Mouse (Mus musculus): ENCODE measurements at regions not wholly inside any gene's neighbourhood (a gene's known extent, or its start where the extent isn't known, plus 50 kb on each side); places are given as distances from the start of the nearest gene placed in this dataset.

DNA sequence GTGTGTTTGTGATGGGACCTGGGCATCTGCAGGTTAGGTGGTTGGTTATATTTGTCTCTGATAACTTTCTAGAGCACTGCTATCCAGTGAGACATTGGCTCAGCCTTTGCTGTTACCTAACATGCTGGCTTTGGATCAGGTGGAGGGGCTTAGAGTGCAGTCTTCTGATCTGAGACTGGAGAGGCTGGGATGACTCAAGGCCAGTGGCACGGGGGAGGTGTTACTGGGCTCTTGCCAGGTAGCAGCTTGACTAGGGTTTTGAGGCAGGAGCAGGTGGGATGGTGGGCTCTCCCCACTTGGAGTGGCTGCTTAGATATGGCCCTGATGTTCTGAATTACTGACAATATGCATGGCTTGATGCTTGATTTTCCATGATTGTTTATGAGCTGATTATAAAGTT lies 236.0 kb downstream of the Zfp704 start:
- H3K36me3 ChIP-seq (ENCODE audit: control insufficient read depth, insufficient read depth, low read length, poor library complexity, severe bottlenecking) = no peaks in the 10 kb centered on the region

DNA sequence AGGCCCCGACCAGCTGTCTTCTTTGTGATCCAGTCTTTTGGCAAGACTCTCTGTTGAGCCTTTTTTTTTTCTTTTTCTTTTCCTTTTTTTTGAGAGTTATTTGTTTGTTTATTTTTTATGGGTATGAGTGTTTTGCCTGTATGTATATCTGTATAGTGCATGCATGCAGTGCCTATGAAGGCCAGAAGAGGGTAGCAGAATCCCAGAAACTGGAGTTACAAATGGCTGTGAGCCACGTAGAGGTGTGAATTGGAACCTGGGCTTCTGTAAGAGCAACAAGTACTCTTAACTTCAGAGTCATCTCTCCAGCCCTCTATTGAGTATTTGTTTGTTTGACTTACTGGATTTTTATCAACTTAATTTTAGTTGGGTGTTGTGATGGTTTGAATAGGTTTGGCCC lies 239.8 kb downstream of the Zfp704 start:
- Histone ChIP-seq H3K9me3 (ENCODE audit: control insufficient read depth, insufficient read depth, low read depth, low read length) (no peaks in the 10 kb centered on the region), H3K27ac (ENCODE audit: insufficient read depth, low read depth, low read length, poor library complexity, severe bottlenecking) (no peak overlapping the region), H3K36me3 (ENCODE audit: control insufficient read depth, insufficient read depth, low read length, poor library complexity, severe bottlenecking) (no peaks in the 10 kb centered on the region), H3K4me1 (ENCODE audit: control insufficient read depth in 2 of 2, insufficient read depth in 2 of 2, low read length in 2 of 2, poor library complexity in 1 of 2) (no peaks in the 10 kb centered on the region), H3K9ac (ENCODE audit: insufficient read depth, low read depth, low read length, poor library complexity, severe bottlenecking) (no peak overlapping the region), H3K4me3 (ENCODE audit: insufficient read depth in 1 of 2, low read depth in 1 of 2, low read length in 2 of 2, poor library complexity in 1 of 2, severe bottlenecking in 1 of 2) (no peak overlapping the region)
- in situ Hi-C loops (cut with MboI; ENCODE audit: low sequenced_read_pairs in 2 of 2, unreplicated experiment in 2 of 2) = no loop called here
- TF ChIP-seq HCFC1 (IDR thresholded peaks at IDR 0.05; ENCODE audit: borderline replicate concordance, insufficient read depth, low read length) (no peak), ZC3H11A (IDR thresholded peaks at IDR 0.05; ENCODE audit: borderline replicate concordance, low read depth, low read length) (peak; percentile 80), CHD2 (IDR thresholded peaks at IDR 0.05; ENCODE audit: low read depth, low read length) (no peak)
- DNase-seq (ENCODE audit: low read depth, low spot score) = no peak

More for the DNA sequence above, 236.0 kb downstream of the Zfp704 start:
- DNase-seq (ENCODE audit: low read depth, low spot score) = no peak
- TF ChIP-seq ZNF384 (IDR thresholded peaks at IDR 0.05; ENCODE audit: low read depth, low read length) (no peak), ZC3H11A (IDR thresholded peaks at IDR 0.05; ENCODE audit: borderline replicate concordance, low read depth, low read length) (no peak), CHD2 (IDR thresholded peaks at IDR 0.05; ENCODE audit: low read depth, low read length) (no peak), MAFK (IDR thresholded peaks at IDR 0.05; ENCODE audit: insufficient read depth, low read depth, low read length) (no peak), HCFC1 (IDR thresholded peaks at IDR 0.05; ENCODE audit: borderline replicate concordance, insufficient read depth, low read length) (no peak)
- Histone ChIP-seq H3K27ac (ENCODE audit: insufficient read depth, low read depth, low read length, poor library complexity, severe bottlenecking) (no peak overlapping the region), H3K4me1 (ENCODE audit: control insufficient read depth in 2 of 2, insufficient read depth in 2 of 2, low read length in 2 of 2, poor library complexity in 1 of 2) (no peaks in the 10 kb centered on the region), H3K9me3 (ENCODE audit: control insufficient read depth, insufficient read depth, low read depth, low read length) (no peaks in the 10 kb centered on the region), H3K9ac (ENCODE audit: insufficient read depth, low read depth, low read length, poor library complexity, severe bottlenecking) (no peak overlapping the region), H3K4me3 (ENCODE audit: insufficient read depth in 1 of 2, low read depth in 1 of 2, low read length in 2 of 2, poor library complexity in 1 of 2, severe bottlenecking in 1 of 2) (no peak overlapping the region)
- in situ Hi-C loops (cut with MboI; ENCODE audit: low sequenced_read_pairs in 2 of 2, unreplicated experiment in 2 of 2) = no loop called here

DNA sequence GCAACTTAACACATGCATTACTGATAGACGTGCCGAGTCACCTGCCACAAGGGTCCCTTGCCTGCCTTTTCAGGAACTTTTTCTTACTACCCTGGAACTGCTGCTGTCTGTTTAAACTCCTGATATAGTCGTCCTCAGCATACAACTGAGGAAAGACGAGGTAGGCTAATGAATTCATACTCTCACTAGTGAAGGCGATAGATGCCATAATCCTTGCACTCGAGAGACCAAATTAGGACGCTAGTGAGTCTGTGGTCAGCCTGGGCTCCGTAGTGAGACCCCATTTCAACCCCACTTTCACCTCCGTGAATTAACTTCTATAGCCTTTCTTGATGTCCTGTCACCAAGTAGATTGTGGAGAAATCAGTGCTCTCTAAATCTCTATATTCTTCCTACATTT lies 244.1 kb downstream of the Zfp704 start:
- TF ChIP-seq ZNF384 (IDR thresholded peaks at IDR 0.05; ENCODE audit: low read depth, low read length) (no peak), CHD2 (IDR thresholded peaks at IDR 0.05; ENCODE audit: low read depth, low read length) (no peak), ZC3H11A (IDR thresholded peaks at IDR 0.05; ENCODE audit: borderline replicate concordance, low read depth, low read length) (no peak), HCFC1 (IDR thresholded peaks at IDR 0.05; ENCODE audit: borderline replicate concordance, insufficient read depth, low read length) (no peak), MAFK (IDR thresholded peaks at IDR 0.05; ENCODE audit: insufficient read depth, low read depth, low read length) (no peak)
- no peak overlapping the region for H3K9ac ChIP-seq (ENCODE audit: insufficient read depth, low read depth, low read length, poor library complexity, severe bottlenecking)

DNA sequence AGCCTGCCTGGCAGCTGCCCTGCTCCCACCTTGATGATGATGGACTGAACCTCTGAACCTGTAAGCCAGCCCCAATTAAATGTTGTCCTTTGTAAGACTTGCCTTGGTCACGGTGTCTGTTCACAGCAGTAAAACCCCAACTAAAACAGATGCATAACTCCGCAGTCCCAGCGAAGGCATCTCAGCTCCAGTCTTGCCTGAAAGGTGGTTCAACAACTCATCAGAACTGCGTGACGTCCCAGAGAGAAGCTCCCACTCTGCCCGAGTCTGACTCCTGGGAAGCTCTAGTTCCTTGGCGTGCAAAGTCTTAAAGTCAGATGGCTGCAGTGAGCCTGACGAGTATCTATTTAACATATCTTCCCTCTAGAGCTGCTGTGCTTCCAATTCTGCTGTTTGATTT lies 250.7 kb downstream of the Zfp704 start:
- no peaks in the 10 kb centered on the region for H3K36me3 ChIP-seq (ENCODE audit: control insufficient read depth, insufficient read depth, low read length, poor library complexity, severe bottlenecking)

More for the DNA sequence above, 244.1 kb downstream of the Zfp704 start:
- DNase-seq (ENCODE audit: low read depth, low spot score) = no peak
- H3K4me1 ChIP-seq (ENCODE audit: control insufficient read depth in 2 of 2, insufficient read depth in 2 of 2, low read length in 2 of 2, poor library complexity in 1 of 2) = no peaks in the 10 kb centered on the region
- H3K9me3 ChIP-seq (ENCODE audit: control insufficient read depth, insufficient read depth, low read depth, low read length) = no peaks in the 10 kb centered on the region
- H3K4me3 ChIP-seq (ENCODE audit: insufficient read depth in 1 of 2, low read depth in 1 of 2, low read length in 2 of 2, poor library complexity in 1 of 2, severe bottlenecking in 1 of 2) = no peak overlapping the region
- H3K36me3 ChIP-seq (ENCODE audit: control insufficient read depth, insufficient read depth, low read length, poor library complexity, severe bottlenecking) = no peaks in the 10 kb centered on the region
- H3K27ac ChIP-seq (ENCODE audit: insufficient read depth, low read depth, low read length, poor library complexity, severe bottlenecking) = no peak overlapping the region
- in situ Hi-C loops (cut with MboI; ENCODE audit: low sequenced_read_pairs in 2 of 2, unreplicated experiment in 2 of 2) = no loop called here

DNA sequence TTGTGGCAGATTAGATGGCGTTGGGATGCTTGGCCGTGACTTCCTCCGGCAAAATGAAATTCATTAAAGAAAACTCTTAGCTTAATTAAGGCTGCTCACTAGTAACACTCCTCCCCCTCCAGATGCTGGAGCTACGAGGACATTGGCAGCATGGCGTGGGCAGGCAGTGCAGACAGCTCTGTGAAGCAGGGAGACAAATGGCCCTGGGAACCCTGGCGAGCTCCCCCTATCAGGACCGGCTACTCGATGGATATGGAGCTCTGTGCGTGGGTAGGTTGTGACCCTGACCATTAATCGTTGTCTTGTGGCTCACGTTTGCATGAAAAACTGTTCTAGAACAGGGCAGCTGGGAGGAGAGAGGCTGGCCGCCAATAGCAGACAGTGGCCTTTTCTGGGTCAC lies 251.8 kb downstream of the Zfp704 start:
- Histone ChIP-seq H3K4me1 (ENCODE audit: control insufficient read depth in 2 of 2, insufficient read depth in 2 of 2, low read length in 2 of 2, poor library complexity in 1 of 2) (no peaks in the 10 kb centered on the region; a peak in 1 of 4 replicates), H3K9me3 (ENCODE audit: control insufficient read depth, insufficient read depth, low read depth, low read length) (no peaks in the 10 kb centered on the region), H3K4me3 (ENCODE audit: insufficient read depth in 1 of 2, low read depth in 1 of 2, low read length in 2 of 2, poor library complexity in 1 of 2, severe bottlenecking in 1 of 2) (no peak overlapping the region), H3K9ac (ENCODE audit: insufficient read depth, low read depth, low read length, poor library complexity, severe bottlenecking) (no peak overlapping the region), H3K36me3 (ENCODE audit: control insufficient read depth, insufficient read depth, low read length, poor library complexity, severe bottlenecking) (no peaks in the 10 kb centered on the region), H3K27ac (ENCODE audit: insufficient read depth, low read depth, low read length, poor library complexity, severe bottlenecking) (no peak overlapping the region)
- TF ChIP-seq ZNF384 (IDR thresholded peaks at IDR 0.05; ENCODE audit: low read depth, low read length) (no peak), ZC3H11A (IDR thresholded peaks at IDR 0.05; ENCODE audit: borderline replicate concordance, low read depth, low read length) (no peak), MAFK (IDR thresholded peaks at IDR 0.05; ENCODE audit: insufficient read depth, low read depth, low read length) (no peak), CHD2 (IDR thresholded peaks at IDR 0.05; ENCODE audit: low read depth, low read length) (no peak), HCFC1 (IDR thresholded peaks at IDR 0.05; ENCODE audit: borderline replicate concordance, insufficient read depth, low read length) (no peak)
- DNase-seq (ENCODE audit: low read depth, low spot score) = no peak
- in situ Hi-C loops (cut with MboI; ENCODE audit: low sequenced_read_pairs in 2 of 2, unreplicated experiment in 2 of 2) = no loop called here

More for the DNA sequence above, 250.7 kb downstream of the Zfp704 start:
- no peak overlapping the region for H3K4me3 ChIP-seq (ENCODE audit: insufficient read depth in 1 of 2, low read depth in 1 of 2, low read length in 2 of 2, poor library complexity in 1 of 2, severe bottlenecking in 1 of 2)
- no peak for DNase-seq (ENCODE audit: low read depth, low spot score)
- H3K9ac ChIP-seq (ENCODE audit: insufficient read depth, low read depth, low read length, poor library complexity, severe bottlenecking) = no peak overlapping the region
- H3K4me1 ChIP-seq (ENCODE audit: control insufficient read depth in 2 of 2, insufficient read depth in 2 of 2, low read length in 2 of 2, poor library complexity in 1 of 2) = no peaks in the 10 kb centered on the region; a peak in 1 of 4 replicates
- in situ Hi-C loops (cut with MboI; ENCODE audit: low sequenced_read_pairs in 2 of 2, unreplicated experiment in 2 of 2) = no loop called here
- H3K9me3 ChIP-seq (ENCODE audit: control insufficient read depth, insufficient read depth, low read depth, low read length) = no peaks in the 10 kb centered on the region
- no peak overlapping the region for H3K27ac ChIP-seq (ENCODE audit: insufficient read depth, low read depth, low read length, poor library complexity, severe bottlenecking)
- TF ChIP-seq MAFK (IDR thresholded peaks at IDR 0.05; ENCODE audit: insufficient read depth, low read depth, low read length) = no peak
- no peak for TF ChIP-seq ZNF384 (IDR thresholded peaks at IDR 0.05; ENCODE audit: low read depth, low read length)
- no peak for TF ChIP-seq HCFC1 (IDR thresholded peaks at IDR 0.05; ENCODE audit: borderline replicate concordance, insufficient read depth, low read length)
- TF ChIP-seq ZC3H11A (IDR thresholded peaks at IDR 0.05; ENCODE audit: borderline replicate concordance, low read depth, low read length) = no peak
- no peak for TF ChIP-seq CHD2 (IDR thresholded peaks at IDR 0.05; ENCODE audit: low read depth, low read length)

All from ES-E14 (cell line).